Mouse (Mus musculus) embryonic facial prominence, embryonic 12.5 days (tissue): ENCODE data around the gene Rspo3. TPM values are rescaled to one million over a fixed set of nuclear protein-coding genes. Genes with fewer than 3 reads are reported as not detected.

Experiments used
- ATAC-seq: fragments of 200-750 bp; cut with Nextera tagmentation; 2 replicates; pipeline ENCODE4 v1.8.0; 2017; ENCODE audit not compliant: insufficient number of reproducible peaks, insufficient read depth, low FRiP score, low TSS enrichment
- H3K27ac ChIP-seq: fragments of 300-500 bp; sonication (generic); 2 replicates; pipeline ENCODE4 v1.5.1; 2016; ENCODE audit warnings: mild to moderate bottlenecking
- H3K27me3 ChIP-seq: fragments of 300-500 bp; sonication (generic); 2 replicates; pipeline ENCODE4 v1.6.1; 2016; ENCODE audit warnings: mild to moderate bottlenecking, moderate library complexity
- H3K36me3 ChIP-seq: fragments of 300-500 bp; sonication (generic); 2 replicates; pipeline ENCODE4 v1.6.1; 2016; ENCODE audit warnings: mild to moderate bottlenecking
- H3K4me1 ChIP-seq: fragments of 300-500 bp; sonication (generic); 2 replicates; pipeline ENCODE4 v1.6.1; 2016
- H3K4me2 ChIP-seq: fragments of 300-500 bp; sonication (generic); replicated peaks from 2 replicates; pipeline ENCODE4 v1.6.1; 2016; ENCODE audit warnings: mild to moderate bottlenecking, moderate library complexity
- H3K4me3 ChIP-seq: fragments of 300-500 bp; sonication (generic); 2 replicates; pipeline ENCODE4 v1.5.1; 2016; ENCODE audit warnings: mild to moderate bottlenecking
- H3K9ac ChIP-seq: fragments of 300-500 bp; sonication (generic); 2 replicates; pipeline ENCODE4 v1.6.1; 2016; ENCODE audit warnings: mild to moderate bottlenecking, moderate library complexity
- H3K9me3 ChIP-seq: fragments of 300-500 bp; sonication (generic); 2 replicates; pipeline ENCODE4 v1.6.1; 2016; ENCODE audit warnings: mild to moderate bottlenecking, moderate library complexity
- WGBS: fragments of 180-500 bp; shearing (Covaris S2); methylation state at CpG from one replicate; pipeline ENCODE4 v1.1.7; 2016; 5-methylcytosine and 5-hydroxymethylcytosine counted together
- polyA plus RNA-seq: library from polyadenylated mRNA; unstranded; fragments of >200 nt; fragmentation: Nextera tagmentation; extraction: Ambion mirVana; gene quantifications from 2 replicates; pipeline ENCODE4 v1.2.1, GENCODE M21; 2016

Gene Rspo3
- polyA plus RNA-seq, 1 experiment from 2014 or later = 19.9 TPM

DNA sequence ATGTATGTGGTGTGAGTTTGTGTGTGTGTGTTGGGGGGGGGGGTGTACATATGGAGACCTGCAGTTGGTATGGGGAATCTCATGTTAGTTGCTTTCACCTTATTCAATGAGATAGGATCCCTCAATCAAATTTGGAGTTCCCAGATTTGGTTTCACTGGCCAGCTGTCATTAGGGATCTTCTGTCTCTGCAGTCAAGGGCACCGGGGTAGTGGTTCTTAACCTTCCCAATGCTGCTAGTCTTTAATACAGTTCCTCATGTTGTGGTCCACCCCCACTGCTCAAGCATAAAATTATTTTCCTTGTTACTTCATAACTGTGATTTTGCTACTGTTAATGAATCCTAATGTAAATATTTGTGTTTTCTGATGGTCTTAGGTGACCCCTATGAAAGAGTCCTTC is 22.1 kb downstream of the Rspo3 start:
- Histone ChIP-seq H3K36me3 (no peaks in the 10 kb centered on the region), H3K27me3 (no peaks in the 10 kb centered on the region), H3K9ac (no peak overlapping the region), H3K4me2 (no peak overlapping the region), H3K4me1 (no peaks in the 10 kb centered on the region), H3K9me3 (no peaks in the 10 kb centered on the region), H3K27ac (no peak overlapping the region), H3K4me3 (no peak overlapping the region)
- no peak for ATAC-seq
- WGBS = 96% methylated on average over 1 of the region's 1 CpGs

- peak; percentile 35; the same call in 1 of the 2 replicates for ATAC-seq
- Histone ChIP-seq H3K9ac (no peak overlapping the region), H3K9me3 (no peaks in the 10 kb centered on the region), H3K4me1 (no peaks in the 10 kb centered on the region), H3K27me3 (no peaks in the 10 kb centered on the region), H3K27ac (no peak overlapping the region), H3K4me2 (no peak overlapping the region), H3K36me3 (no peaks in the 10 kb centered on the region), H3K4me3 (no peak overlapping the region)
- WGBS = 36% methylated on average over 2 of the region's 2 CpGs
These were observed 27.5 kb downstream of the Rspo3 start for GRCm38 (mm10) chr10:29508167-29508566.

GRCm38 (mm10) chr10:29497205-29497822 is 38.4 kb downstream of the Rspo3 start:
- Histone ChIP-seq H3K9ac (no peak overlapping the region), H3K4me3 (no peak overlapping the region), H3K27ac (no peak overlapping the region), H3K4me2 (no peak overlapping the region), H3K36me3 (no peaks in the 10 kb centered on the region), H3K9me3 (no peaks in the 10 kb centered on the region), H3K4me1 (no peaks in the 10 kb centered on the region), H3K27me3 (no peaks in the 10 kb centered on the region)
- WGBS = 70% methylated on average over 3 of the region's 3 CpGs
- ATAC-seq = no peak

- no peak overlapping the region for H3K4me3 ChIP-seq
- no peak overlapping the region for H3K4me2 ChIP-seq
- WGBS = 74% methylated on average over 1 of the region's 1 CpGs
- H3K27ac ChIP-seq = no peak overlapping the region
- H3K36me3 ChIP-seq = no peaks in the 10 kb centered on the region
- H3K4me1 ChIP-seq = no peaks in the 10 kb centered on the region
- no peak overlapping the region for H3K9ac ChIP-seq
- no peaks in the 10 kb centered on the region for H3K27me3 ChIP-seq
- H3K9me3 ChIP-seq = no peaks in the 10 kb centered on the region
- ATAC-seq = no peak
These were observed 41.7 kb downstream of the Rspo3 start for GRCm38 (mm10) chr10:29493996-29494395.

GRCm38 (mm10) chr10:29480945-29481344 is 54.7 kb downstream of the Rspo3 start:
- WGBS = 66% methylated on average over 1 of the region's 1 CpGs
- no peak overlapping the region for H3K4me3 ChIP-seq
- H3K4me2 ChIP-seq = no peak overlapping the region
- no peak for ATAC-seq
- H3K27me3 ChIP-seq = no peaks in the 10 kb centered on the region
- no peaks in the 10 kb centered on the region for H3K4me1 ChIP-seq
- H3K27ac ChIP-seq = no peak overlapping the region
- no peak overlapping the region for H3K9ac ChIP-seq
- no peaks in the 10 kb centered on the region for H3K9me3 ChIP-seq
- no peaks in the 10 kb centered on the region for H3K36me3 ChIP-seq

- ATAC-seq = no peak
- Histone ChIP-seq H3K9me3 (no peaks in the 10 kb centered on the region), H3K4me2 (no peak overlapping the region), H3K4me1 (no peaks in the 10 kb centered on the region), H3K4me3 (no peak overlapping the region), H3K9ac (no peak overlapping the region), H3K36me3 (no peaks in the 10 kb centered on the region), H3K27me3 (no peaks in the 10 kb centered on the region), H3K27ac (no peak overlapping the region)
- 72% methylated on average over 3 of the region's 3 CpGs for WGBS
These were observed 56.3 kb downstream of the Rspo3 start for GRCm38 (mm10) chr10:29479401-29479800.

GRCm38 (mm10) chr10:29470454-29470853 is 65.2 kb downstream of the Rspo3 start:
- ATAC-seq = no peak
- Histone ChIP-seq H3K4me2 (no peak overlapping the region), H3K4me3 (no peak overlapping the region), H3K36me3 (no peaks in the 10 kb centered on the region; the same call in 1 of the 2 replicates), H3K9ac (no peak overlapping the region), H3K27me3 (no peaks in the 10 kb centered on the region), H3K4me1 (no peaks in the 10 kb centered on the region), H3K9me3 (no peaks in the 10 kb centered on the region), H3K27ac (no peak overlapping the region)
- 54% methylated on average over 5 of the region's 5 CpGs for WGBS

GRCm38 (mm10) chr10:29460100-29460499 is 75.6 kb downstream of the Rspo3 start:
- ATAC-seq = no peak
- Histone ChIP-seq H3K9me3 (no peaks in the 10 kb centered on the region), H3K27me3 (no peaks in the 10 kb centered on the region), H3K9ac (no peak overlapping the region), H3K27ac (no peak overlapping the region), H3K36me3 (no peaks in the 10 kb centered on the region), H3K4me2 (no peak overlapping the region), H3K4me3 (no peak overlapping the region), H3K4me1 (no peaks in the 10 kb centered on the region)
- 53% methylated on average over 3 of the region's 3 CpGs for WGBS

GRCm38 (mm10) chr10:29459632-29460031 is 76.0 kb downstream of the Rspo3 start:
- no peak for ATAC-seq
- H3K4me3 ChIP-seq = no peak overlapping the region
- H3K4me2 ChIP-seq = no peak overlapping the region
- 65% methylated on average over 2 of the region's 2 CpGs for WGBS
- no peak overlapping the region for H3K9ac ChIP-seq
- H3K27ac ChIP-seq = no peak overlapping the region
- no peaks in the 10 kb centered on the region for H3K9me3 ChIP-seq
- H3K27me3 ChIP-seq = no peaks in the 10 kb centered on the region
- no peaks in the 10 kb centered on the region for H3K4me1 ChIP-seq
- no peaks in the 10 kb centered on the region for H3K36me3 ChIP-seq

- no peak overlapping the region for H3K9ac ChIP-seq
- H3K4me2 ChIP-seq = no peak overlapping the region
- no peak overlapping the region for H3K27ac ChIP-seq
- H3K4me3 ChIP-seq = no peak overlapping the region
- no peak for ATAC-seq
- no peaks in the 10 kb centered on the region for H3K27me3 ChIP-seq
- no peaks in the 10 kb centered on the region for H3K4me1 ChIP-seq
- WGBS = 69% methylated on average over 3 of the region's 3 CpGs
- H3K36me3 ChIP-seq = no peaks in the 10 kb centered on the region; the same call in 1 of the 2 replicates
- no peaks in the 10 kb centered on the region for H3K9me3 ChIP-seq
These were observed 90.6 kb downstream of the Rspo3 start for GRCm38 (mm10) chr10:29445076-29445475.

GRCm38 (mm10) chr10:29441297-29441696 is 94.4 kb downstream of the Rspo3 start:
- ATAC-seq = no peak
- H3K36me3 ChIP-seq = no peaks in the 10 kb centered on the region
- H3K9me3 ChIP-seq = no peaks in the 10 kb centered on the region
- H3K4me1 ChIP-seq = no peaks in the 10 kb centered on the region
- 84% methylated on average over 5 of the region's 5 CpGs for WGBS
- H3K4me2 ChIP-seq = no peak overlapping the region
- no peaks in the 10 kb centered on the region for H3K27me3 ChIP-seq
- H3K27ac ChIP-seq = no peak overlapping the region
- no peak overlapping the region for H3K4me3 ChIP-seq
- H3K9ac ChIP-seq = no peak overlapping the region

- no peaks in the 10 kb centered on the region for H3K9me3 ChIP-seq
- no peak overlapping the region for H3K4me3 ChIP-seq
- no peak for ATAC-seq
- H3K9ac ChIP-seq = no peak overlapping the region
- H3K4me2 ChIP-seq = no peak overlapping the region
- no peaks in the 10 kb centered on the region for H3K27me3 ChIP-seq
- H3K36me3 ChIP-seq = no peaks in the 10 kb centered on the region
- 81% methylated on average over 1 of the region's 1 CpGs for WGBS
- no peaks in the 10 kb centered on the region for H3K4me1 ChIP-seq
- no peak overlapping the region for H3K27ac ChIP-seq
These were observed 102.7 kb downstream of the Rspo3 start for GRCm38 (mm10) chr10:29432935-29433453.
